Mouse (Mus musculus) ES-Bruce4 (cell line): ENCODE results near the gene Spats2.

ENCODE experiments used
- CTCF ChIP-seq: IDR thresholded peaks from one replicate; pipeline ENCODE4 v1.8.1; 2011; ENCODE audit warnings: low read depth, low read length
- EP300 ChIP-seq: IDR thresholded peaks from 2 replicates; pipeline ENCODE4 v1.6.1; 2011; ENCODE audit warnings: low read depth, low read length; ENCODE audit not compliant: insufficient read depth
- POLR2A ChIP-seq: IDR thresholded peaks from one replicate; pipeline ENCODE4 v1.8.1; 2011; ENCODE audit warnings: low read length; ENCODE audit not compliant: insufficient read depth

GRCm38 (mm10) chr15:99113396-99113975, 12.2 kb upstream of the Spats2 start:
- TF ChIP-seq CTCF (peak; percentile 38), POLR2A (no peak), EP300 (no peak)
